Mouse (Mus musculus) liver, postnatal 0 days (tissue): ENCODE measurements at regions not wholly inside any gene's neighbourhood (a gene's known extent, or its start where the extent isn't known, plus 50 kb on each side); places are given as distances from the start of the nearest gene placed in this dataset.
A peak's percentile ranks its signal among the peaks of the same experiment; 100 is the strongest.

ENCODE experiments used
- ATAC-seq: fragments of 200-750 bp; cut with Nextera tagmentation; 2 replicates; pipeline ENCODE4 v1.8.0; 2017; ENCODE audit warnings: mild to moderate bottlenecking, moderate library complexity
- DNase-seq: peaks from one replicate; pipeline ENCODE4 v3.0.0-alpha.2; 2016
- H3K27ac ChIP-seq: fragments of 300-500 bp; sonication (generic); 2 replicates; pipeline ENCODE4 v1.5.1; 2014; ENCODE audit warnings: antibody characterized with exemption, moderate library complexity, mild to moderate bottlenecking, low read depth
- H3K27me3 ChIP-seq: fragments of 300-500 bp; sonication (generic); 2 replicates; pipeline ENCODE4 v1.6.1; 2014; ENCODE audit warnings: low read length, control low read depth, mixed read lengths; ENCODE audit not compliant: insufficient read depth
- H3K36me3 ChIP-seq: fragments of 300-500 bp; sonication (generic); replicated peaks from 2 replicates; pipeline ENCODE4 v1.6.1; 2014; ENCODE audit warnings: mild to moderate bottlenecking, control low read depth, low read length, moderate library complexity, mixed read lengths; ENCODE audit not compliant: insufficient read depth
- H3K4me1 ChIP-seq: fragments of 300-500 bp; sonication (generic); 2 replicates; pipeline ENCODE4 v1.6.1; 2014; ENCODE audit warnings: antibody characterized with exemption, mild to moderate bottlenecking, control low read depth; ENCODE audit not compliant: insufficient read depth
- H3K4me2 ChIP-seq: fragments of 300-500 bp; sonication (generic); 2 replicates; pipeline ENCODE4 v1.6.1; 2014; ENCODE audit warnings: low read depth, mild to moderate bottlenecking, low read length, moderate library complexity, mixed read lengths
- H3K4me3 ChIP-seq: fragments of 300-500 bp; sonication (generic); 2 replicates; pipeline ENCODE4 v1.5.1; 2014; ENCODE audit warnings: low read depth, low read length
- H3K9ac ChIP-seq: fragments of 300-500 bp; sonication (generic); replicated peaks from 2 replicates; pipeline ENCODE4 v1.6.1; 2014; ENCODE audit warnings: mild to moderate bottlenecking, moderate library complexity
- H3K9me3 ChIP-seq: fragments of 300-500 bp; sonication (generic); 2 replicates; pipeline ENCODE4 v1.6.1; 2016; ENCODE audit warnings: mild to moderate bottlenecking, control low read depth, low read length, mixed read lengths
- CTCF ChIP-seq: sonication (generic); IDR thresholded peaks from 2 replicates; pipeline ENCODE4 v1.5.1; 2016; ENCODE audit warnings: antibody characterized with exemption, low read depth
- EP300 ChIP-seq: IDR thresholded peaks from 2 replicates; pipeline ENCODE4 v1.6.1; 2016; ENCODE audit warnings: antibody characterized with exemption, low read depth, mild to moderate bottlenecking
- WGBS: fragments of 180-500 bp; shearing (Covaris S2); extraction: QIAGEN DNeasy Blood & Tissue Kit; methylation state at CpG from one replicate; pipeline ENCODE4 v1.1.7; 2014; ENCODE audit not compliant: insufficient replicate concordance; 5-methylcytosine and 5-hydroxymethylcytosine counted together

DNA sequence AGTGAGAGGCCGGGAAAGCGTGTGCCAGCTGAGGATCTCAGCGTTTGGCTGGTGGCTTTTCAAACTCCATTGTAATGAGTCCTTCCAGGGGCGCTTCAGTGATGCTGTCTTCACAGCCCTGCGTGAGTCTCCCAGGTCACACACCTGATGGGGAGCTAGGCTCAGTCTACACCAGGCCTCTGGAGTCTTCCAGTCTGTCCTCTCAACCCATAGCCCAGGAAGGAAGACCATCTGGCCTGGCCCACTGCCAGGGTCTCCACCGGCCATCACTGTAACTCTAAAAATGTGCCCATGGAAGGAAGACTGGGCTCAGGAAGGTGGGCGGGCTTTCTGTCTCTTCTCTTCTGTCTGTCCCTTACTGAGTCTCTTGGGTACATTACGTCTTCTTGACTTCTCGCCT, 50.2 kb upstream of the Hes1 start:
- Histone ChIP-seq H3K4me1 (peaks cover 13% of the 10 kb centered on the region; the same call in 1 of the 2 replicates), H3K4me3 (no peak overlapping the region), H3K9me3 (no peaks in the 10 kb centered on the region), H3K9ac (no peak overlapping the region), H3K4me2 (no peak overlapping the region), H3K27me3 (no peaks in the 10 kb centered on the region), H3K27ac (peak overlapping the region; percentile 79), H3K36me3 (no peaks in the 10 kb centered on the region)
- 67% methylated on average over 9 of the region's 9 CpGs for WGBS
- ATAC-seq (no peak), DNase-seq (no peak)
- no peak for TF ChIP-seq EP300
- TF ChIP-seq CTCF = no peak
